Mouse (Mus musculus) C2C12 (cell line): Measurements from ENCODE around the gene Max. TPM values are rescaled to one million over a fixed set of nuclear protein-coding genes. Genes with fewer than 3 reads are reported as not detected.

Experiments
- H3K27me3 ChIP-seq: one replicate; pipeline ENCODE4 v1.6.1; 2011; ENCODE audit not compliant: control insufficient read depth, insufficient read depth, insufficient read length
- H3K36me3 ChIP-seq: one replicate; pipeline ENCODE4 v1.6.1; 2011; ENCODE audit not compliant: control insufficient read depth, insufficient read depth
- H3K4me3 ChIP-seq: one replicate; pipeline ENCODE4 v1.5.1; 2011; ENCODE audit warnings: mild to moderate bottlenecking, control low read depth; ENCODE audit not compliant: poor library complexity, insufficient read depth, severe bottlenecking
- H3K79me2 ChIP-seq: one replicate; pipeline ENCODE4 v1.6.1; 2011; ENCODE audit not compliant: control insufficient read depth, insufficient read depth
- H3K79me3 ChIP-seq: one replicate; pipeline ENCODE4 v1.6.1; 2011; ENCODE audit warnings: low read depth, control low read depth
- H3ac ChIP-seq: one replicate; pipeline ENCODE3; 2011; ENCODE audit warnings: low read depth; ENCODE audit not compliant: control insufficient read depth, insufficient read length
- CEBPB ChIP-seq: IDR thresholded peaks from one replicate; pipeline ENCODE4 v1.6.1; 2011; ENCODE audit warnings: low read depth, mild to moderate bottlenecking, control low read depth, moderate library complexity
- CTCF ChIP-seq: IDR thresholded peaks from one replicate; pipeline ENCODE4 v1.5.1; 2011; ENCODE audit not compliant: control insufficient read depth, insufficient read depth, insufficient read length
- FOSL1 ChIP-seq: IDR thresholded peaks from one replicate; pipeline ENCODE4 v1.8.0; 2011; ENCODE audit warnings: mild to moderate bottlenecking, low read length; ENCODE audit not compliant: poor library complexity, insufficient read depth, severe bottlenecking
- MAX ChIP-seq: IDR thresholded peaks from one replicate; pipeline ENCODE4 v1.6.1; 2011; ENCODE audit warnings: mild to moderate bottlenecking, control low read depth
- MYOD1 ChIP-seq: IDR thresholded peaks from one replicate; pipeline ENCODE4 v1.6.1; 2011; ENCODE audit warnings: low read depth; ENCODE audit not compliant: control insufficient read depth, insufficient read length
- MYOG ChIP-seq: IDR thresholded peaks from one replicate; pipeline ENCODE4 v1.6.1; 2011; ENCODE audit not compliant: control insufficient read depth, insufficient read length; ENCODE audit errors: extremely low read depth
- USF1 ChIP-seq: IDR thresholded peaks from one replicate; pipeline ENCODE4 v1.6.1; 2011; ENCODE audit warnings: low read depth, mild to moderate bottlenecking, control low read depth, moderate library complexity
- polyA plus RNA-seq: library from polyadenylated mRNA; unstranded; fragments of >200 nt; fragmentation: generic; extraction: Trizol; gene quantifications from one replicate; pipeline ENCODE4 v1.2.1, GENCODE M21; 2012; ENCODE audit warnings: missing spikeins

Gene Max
- polyA plus RNA-seq, 1 experiment = 52.9 TPM

- H3K4me3 ChIP-seq = no peak overlapping the region
- H3K27me3 ChIP-seq = no peaks in the 10 kb centered on the region
- no peak for TF ChIP-seq USF1
- TF ChIP-seq MYOG = no peak
- no peak for TF ChIP-seq FOSL1
- TF ChIP-seq MAX = no peak
- no peak for TF ChIP-seq MYOD1
- no peak for TF ChIP-seq CEBPB
- H3K36me3 ChIP-seq = peaks cover 3% of the 10 kb centered on the region
- no peaks in the 10 kb centered on the region for H3K79me2 ChIP-seq
- H3K79me3 ChIP-seq = no peaks in the 10 kb centered on the region
- no peak overlapping the region for H3ac ChIP-seq
These were observed 41.6 kb downstream of the Max start for GRCm38 (mm10) chr12:76920398-76920797.

DNA sequence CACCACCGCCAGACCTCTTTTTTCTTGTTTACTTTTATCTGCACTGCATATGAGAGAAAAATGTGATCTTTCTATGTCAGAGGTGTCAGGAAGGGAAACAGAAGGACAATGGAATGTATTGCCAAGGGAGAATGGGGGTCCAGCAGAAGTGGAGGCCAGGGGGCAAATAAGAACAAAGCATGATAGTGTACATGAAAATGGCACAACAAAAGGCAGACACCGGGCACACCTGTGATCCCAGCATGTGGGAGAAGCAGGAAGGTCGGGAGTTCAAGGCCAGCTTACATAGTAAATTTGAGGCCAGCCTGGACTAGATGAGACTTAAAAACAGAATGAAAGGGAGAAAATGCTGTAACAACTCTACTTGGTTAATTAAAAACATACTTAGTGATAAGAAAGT, 43.1 kb downstream of the Max start:
- no peaks in the 10 kb centered on the region for H3K79me2 ChIP-seq
- H3ac ChIP-seq = no peak overlapping the region
- H3K36me3 ChIP-seq = peaks cover 3% of the 10 kb centered on the region
- H3K4me3 ChIP-seq = no peak overlapping the region
- TF ChIP-seq MYOD1 = no peak
- no peaks in the 10 kb centered on the region for H3K27me3 ChIP-seq
- H3K79me3 ChIP-seq = no peaks in the 10 kb centered on the region

DNA sequence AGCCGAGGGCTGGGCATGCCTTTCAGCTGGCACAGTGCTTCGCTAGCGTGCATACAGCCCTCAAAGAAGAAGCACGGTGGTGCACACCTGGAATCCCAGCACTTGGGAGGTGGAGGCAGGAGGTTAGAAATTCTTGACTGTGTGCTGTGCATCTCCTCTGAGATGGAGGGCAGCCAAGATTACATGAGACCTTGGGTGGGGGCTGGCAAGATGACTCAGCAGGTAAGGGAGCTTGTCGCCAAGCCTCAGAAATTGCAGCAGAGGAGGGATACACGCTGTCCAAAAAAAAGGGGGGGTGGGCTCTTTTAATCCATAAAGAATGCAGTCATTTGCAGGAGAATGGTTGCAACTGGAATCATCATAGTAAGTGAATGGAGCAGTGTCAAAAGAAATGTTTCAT, 43.9 kb downstream of the Max start:
- TF ChIP-seq CEBPB (no peak), MYOG (no peak)
- Histone ChIP-seq H3K27me3 (no peaks in the 10 kb centered on the region), H3ac (no peak overlapping the region), H3K36me3 (peaks cover 3% of the 10 kb centered on the region), H3K79me3 (no peaks in the 10 kb centered on the region), H3K79me2 (no peaks in the 10 kb centered on the region), H3K4me3 (no peak overlapping the region)

DNA sequence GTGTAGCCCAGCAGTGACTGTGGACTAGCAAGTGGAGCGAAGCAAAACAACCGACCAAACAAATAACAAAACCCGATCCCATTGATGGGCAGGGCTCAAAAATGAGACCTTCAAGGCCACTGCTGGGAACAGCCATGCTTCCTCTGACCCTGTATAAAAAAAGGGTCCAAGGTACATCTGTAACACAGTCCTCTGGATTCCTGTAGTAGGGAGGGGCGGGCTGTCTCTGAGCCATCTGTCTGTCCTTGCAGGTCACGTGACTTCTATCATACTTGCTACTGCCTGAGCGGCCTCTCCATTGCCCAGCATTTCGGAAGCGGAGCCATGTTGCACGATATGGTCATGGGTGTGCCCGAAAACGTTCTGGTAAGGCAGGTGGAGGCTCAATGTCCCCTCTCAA, 45.8 kb downstream of the Max start:
- H3K79me3 ChIP-seq = no peaks in the 10 kb centered on the region
- TF ChIP-seq MYOD1 (no peak), CEBPB (no peak), FOSL1 (no peak), USF1 (no peak), CTCF (no peak), MAX (no peak), MYOG (no peak)
- peaks cover 5% of the 10 kb centered on the region for H3K36me3 ChIP-seq
- no peaks in the 10 kb centered on the region for H3K79me2 ChIP-seq
- H3K4me3 ChIP-seq = no peak overlapping the region
- no peaks in the 10 kb centered on the region for H3K27me3 ChIP-seq
- no peak overlapping the region for H3ac ChIP-seq

- no peak overlapping the region for H3K4me3 ChIP-seq
- TF ChIP-seq MYOG (no peak), MYOD1 (no peak), USF1 (no peak), MAX (no peak), CTCF (no peak), CEBPB (no peak), FOSL1 (no peak)
- H3ac ChIP-seq = no peak overlapping the region
- no peaks in the 10 kb centered on the region for H3K27me3 ChIP-seq
- H3K36me3 ChIP-seq = peaks cover 3% of the 10 kb centered on the region
- H3K79me2 ChIP-seq = no peaks in the 10 kb centered on the region
- no peaks in the 10 kb centered on the region for H3K79me3 ChIP-seq
These were observed 49.8 kb downstream of the Max start for GRCm38 (mm10) chr12:76912193-76912592.

- no peak for TF ChIP-seq CEBPB
- TF ChIP-seq USF1 = no peak
- TF ChIP-seq CTCF = no peak
- no peak for TF ChIP-seq FOSL1
- TF ChIP-seq MAX = no peak
- no peak for TF ChIP-seq MYOG
- no peaks in the 10 kb centered on the region for H3K27me3 ChIP-seq
- no peaks in the 10 kb centered on the region for H3K79me2 ChIP-seq
- no peak overlapping the region for H3K4me3 ChIP-seq
- no peak overlapping the region for H3ac ChIP-seq
- H3K36me3 ChIP-seq = peaks cover 3% of the 10 kb centered on the region
- no peaks in the 10 kb centered on the region for H3K79me3 ChIP-seq
These were observed 50.8 kb downstream of the Max start for GRCm38 (mm10) chr12:76911171-76911726.
